Mouse (Mus musculus) midbrain, embryonic 12.5 days (tissue): ENCODE measurements around the gene Crb2. TPM values are rescaled to one million over a fixed set of nuclear protein-coding genes. Genes with fewer than 3 reads are reported as not detected.

Source experiments
- ATAC-seq: fragments of 200-750 bp; cut with Nextera tagmentation; 2 replicates; pipeline ENCODE4 v1.8.0; 2017; ENCODE audit warnings: low read depth, moderate TSS enrichment, moderate library complexity; ENCODE audit not compliant: low FRiP score
- H3K27ac ChIP-seq: fragments of 300-500 bp; sonication (generic); replicated peaks from 2 replicates; pipeline ENCODE4 v1.5.1; 2016; ENCODE audit warnings: mild to moderate bottlenecking
- H3K27me3 ChIP-seq: fragments of 300-500 bp; sonication (generic); 2 replicates; pipeline ENCODE4 v1.6.1; 2016; ENCODE audit warnings: mild to moderate bottlenecking
- H3K36me3 ChIP-seq: fragments of 300-500 bp; sonication (generic); 2 replicates; pipeline ENCODE4 v1.6.1; 2016
- H3K4me1 ChIP-seq: fragments of 300-500 bp; sonication (generic); 2 replicates; pipeline ENCODE4 v1.6.1; 2016
- H3K4me2 ChIP-seq: fragments of 300-500 bp; sonication (generic); replicated peaks from 2 replicates; pipeline ENCODE4 v1.6.1; 2016; ENCODE audit warnings: mild to moderate bottlenecking, moderate library complexity
- H3K4me3 ChIP-seq: fragments of 300-500 bp; sonication (generic); 2 replicates; pipeline ENCODE4 v1.5.1; 2016; ENCODE audit warnings: mild to moderate bottlenecking
- H3K9ac ChIP-seq: fragments of 300-500 bp; sonication (generic); replicated peaks from 2 replicates; pipeline ENCODE4 v1.6.1; 2016; ENCODE audit warnings: mild to moderate bottlenecking, moderate library complexity
- H3K9me3 ChIP-seq: fragments of 300-500 bp; sonication (generic); 2 replicates; pipeline ENCODE4 v1.6.1; 2016; ENCODE audit warnings: mild to moderate bottlenecking
- WGBS: fragments of 180-500 bp; shearing (Covaris S2); methylation state at CpG from one replicate; pipeline ENCODE4 v1.1.7; 2016; 5-methylcytosine and 5-hydroxymethylcytosine counted together
- polyA plus RNA-seq: library from polyadenylated mRNA; unstranded; fragments of >200 nt; fragmentation: Nextera tagmentation; extraction: Ambion mirVana; gene quantifications from 2 replicates; pipeline ENCODE4 v1.2.1, GENCODE M21; 2016

The Crb2 gene
- polyA plus RNA-seq = 21.8 and 24.2 TPM in 2 replicates

- peak within 1 kb of the TSS; percentile 58 for H3K4me3 ChIP-seq
- 2% methylated on average over 14 of the region's 18 CpGs for WGBS
- peaks cover 70% of the 10 kb centered on the region for H3K4me1 ChIP-seq
Observed at GRCm38 (mm10) chr2:37776016-37776415, at the start of gene Crb2. Gene Crb2 (plus strand): TSS chr2:37776249.

GRCm38 (mm10) chr2:37731241-37731801, 44.7 kb upstream of the Crb2 start:
- Histone ChIP-seq H3K36me3 (no peaks in the 10 kb centered on the region), H3K27me3 (no peaks in the 10 kb centered on the region), H3K4me1 (peaks cover 12% of the 10 kb centered on the region), H3K27ac (no peak overlapping the region), H3K9me3 (no peaks in the 10 kb centered on the region), H3K4me2 (no peak overlapping the region), H3K4me3 (no peak overlapping the region), H3K9ac (no peak overlapping the region)
- 93% methylated on average over 5 of the region's 5 CpGs for WGBS
- ATAC-seq = no peak

More at GRCm38 (mm10) chr2:37776016-37776415, at the start of gene Crb2:
- Histone ChIP-seq H3K4me2 (peak within 1 kb of the TSS; percentile 69), H3K9me3 (no peaks in the 10 kb centered on the region), H3K27ac (peak within 1 kb of the TSS; percentile 88), H3K27me3 (peaks cover 11% of the 10 kb centered on the region), H3K9ac (peak within 1 kb of the TSS; percentile 74), H3K36me3 (no peaks in the 10 kb centered on the region)
- ATAC-seq = peak; percentile 31

GRCm38 (mm10) chr2:37734979-37735806, 40.9 kb upstream of the Crb2 start:
- no peak overlapping the region for H3K4me3 ChIP-seq
- no peaks in the 10 kb centered on the region for H3K36me3 ChIP-seq
- 16% methylated on average over 17 of the region's 17 CpGs for WGBS
- peak overlapping the region; percentile 25; the same call in 1 of the 2 replicates for H3K27ac ChIP-seq
- H3K27me3 ChIP-seq = no peaks in the 10 kb centered on the region
- H3K4me2 ChIP-seq = peak overlapping the region; percentile 37
- H3K9me3 ChIP-seq = no peaks in the 10 kb centered on the region
- ATAC-seq = peak; percentile 89
- peak overlapping the region; percentile 41; the same call in 1 of the 2 replicates for H3K9ac ChIP-seq
- peaks cover 12% of the 10 kb centered on the region for H3K4me1 ChIP-seq

- no peak for ATAC-seq
- Histone ChIP-seq H3K27ac (no peak overlapping the region), H3K4me2 (peak overlapping the region; percentile 37), H3K4me3 (no peak overlapping the region), H3K27me3 (no peaks in the 10 kb centered on the region), H3K4me1 (peaks cover 12% of the 10 kb centered on the region), H3K9me3 (no peaks in the 10 kb centered on the region), H3K9ac (no peak overlapping the region), H3K36me3 (no peaks in the 10 kb centered on the region)
- 74% methylated on average over 1 of the region's 1 CpGs for WGBS
Observed at GRCm38 (mm10) chr2:37735807-37736188, 40.3 kb upstream of the Crb2 start.

- WGBS = 75% methylated on average over 20 of the region's 20 CpGs
- peaks cover 5% of the 10 kb centered on the region; the same call in 1 of the 2 replicates for H3K4me1 ChIP-seq
- H3K27me3 ChIP-seq = no peaks in the 10 kb centered on the region
- no peak overlapping the region for H3K4me3 ChIP-seq
- no peaks in the 10 kb centered on the region for H3K9me3 ChIP-seq
- no peak overlapping the region for H3K9ac ChIP-seq
- no peak overlapping the region for H3K4me2 ChIP-seq
- H3K27ac ChIP-seq = peak overlapping the region; percentile 40; the same call in 1 of the 2 replicates
- no peak for ATAC-seq
- H3K36me3 ChIP-seq = no peaks in the 10 kb centered on the region
Observed at GRCm38 (mm10) chr2:37741806-37742554, 34.1 kb upstream of the Crb2 start.

- Histone ChIP-seq H3K4me2 (no peak overlapping the region), H3K4me3 (no peak overlapping the region), H3K27me3 (0 out of 2 replicates have a peak, but pooled peaks cover 3% of the 10 kb centered on the region), H3K4me1 (peaks cover 12% of the 10 kb centered on the region; the same call in 1 of the 2 replicates), H3K36me3 (no peaks in the 10 kb centered on the region), H3K9me3 (no peaks in the 10 kb centered on the region), H3K9ac (no peak overlapping the region), H3K27ac (no peak overlapping the region)
- ATAC-seq = no peak
- WGBS = 91% methylated on average over 10 of the region's 10 CpGs
Observed at GRCm38 (mm10) chr2:37744773-37745395, 31.2 kb upstream of the Crb2 start.

GRCm38 (mm10) chr2:37746293-37747049, 29.6 kb upstream of the Crb2 start:
- Histone ChIP-seq H3K4me1 (0 out of 2 replicates have a peak, but pooled peaks cover 7% of the 10 kb centered on the region), H3K9me3 (no peaks in the 10 kb centered on the region), H3K4me3 (no peak overlapping the region), H3K27me3 (0 out of 2 replicates have a peak, but pooled peaks cover 3% of the 10 kb centered on the region), H3K9ac (no peak overlapping the region), H3K27ac (no peak overlapping the region), H3K4me2 (no peak overlapping the region), H3K36me3 (no peaks in the 10 kb centered on the region)
- no peak for ATAC-seq
- WGBS = 92% methylated on average over 5 of the region's 5 CpGs

GRCm38 (mm10) chr2:37747909-37748308, 28.1 kb upstream of the Crb2 start:
- H3K27me3 ChIP-seq = 0 out of 2 replicates have a peak, but pooled peaks cover 3% of the 10 kb centered on the region
- H3K4me2 ChIP-seq = no peak overlapping the region
- no peak overlapping the region for H3K27ac ChIP-seq
- no peaks in the 10 kb centered on the region for H3K9me3 ChIP-seq
- H3K4me3 ChIP-seq = no peak overlapping the region
- H3K9ac ChIP-seq = no peak overlapping the region
- no peaks in the 10 kb centered on the region for H3K36me3 ChIP-seq
- H3K4me1 ChIP-seq = 0 out of 2 replicates have a peak, but pooled peaks cover 7% of the 10 kb centered on the region
- no peak for ATAC-seq
- 45% methylated on average over 2 of the region's 2 CpGs for WGBS

GRCm38 (mm10) chr2:37748442-37749066, 27.5 kb upstream of the Crb2 start:
- Histone ChIP-seq H3K4me3 (no peak overlapping the region), H3K9ac (no peak overlapping the region), H3K4me2 (no peak overlapping the region), H3K27ac (no peak overlapping the region), H3K36me3 (no peaks in the 10 kb centered on the region), H3K9me3 (no peaks in the 10 kb centered on the region), H3K4me1 (0 out of 2 replicates have a peak, but pooled peaks cover 7% of the 10 kb centered on the region), H3K27me3 (0 out of 2 replicates have a peak, but pooled peaks cover 3% of the 10 kb centered on the region)
- no peak for ATAC-seq
- 57% methylated on average over 10 of the region's 10 CpGs for WGBS

- H3K9me3 ChIP-seq = no peaks in the 10 kb centered on the region
- no peak overlapping the region for H3K4me2 ChIP-seq
- no peak overlapping the region for H3K4me3 ChIP-seq
- H3K4me1 ChIP-seq = 0 out of 2 replicates have a peak, but pooled peaks cover 7% of the 10 kb centered on the region
- WGBS = 80% methylated on average over 6 of the region's 6 CpGs
- 0 out of 2 replicates have a peak, but pooled peaks cover 3% of the 10 kb centered on the region for H3K27me3 ChIP-seq
- no peaks in the 10 kb centered on the region for H3K36me3 ChIP-seq
- ATAC-seq = no peak
- no peak overlapping the region for H3K9ac ChIP-seq
- H3K27ac ChIP-seq = no peak overlapping the region
Observed at GRCm38 (mm10) chr2:37749323-37749722, 26.7 kb upstream of the Crb2 start.
